Mouse (Mus musculus): ENCODE measurements at regions not wholly inside any gene's neighbourhood (a gene's known extent, or its start where the extent isn't known, plus 50 kb on each side); places are given as distances from the start of the nearest gene placed in this dataset.
"Not testable (repeated sequence)": the region's sequence is repeated elsewhere in the genome, so short reads cannot be mapped to it uniquely, and the experiment has no call there.

DNA sequence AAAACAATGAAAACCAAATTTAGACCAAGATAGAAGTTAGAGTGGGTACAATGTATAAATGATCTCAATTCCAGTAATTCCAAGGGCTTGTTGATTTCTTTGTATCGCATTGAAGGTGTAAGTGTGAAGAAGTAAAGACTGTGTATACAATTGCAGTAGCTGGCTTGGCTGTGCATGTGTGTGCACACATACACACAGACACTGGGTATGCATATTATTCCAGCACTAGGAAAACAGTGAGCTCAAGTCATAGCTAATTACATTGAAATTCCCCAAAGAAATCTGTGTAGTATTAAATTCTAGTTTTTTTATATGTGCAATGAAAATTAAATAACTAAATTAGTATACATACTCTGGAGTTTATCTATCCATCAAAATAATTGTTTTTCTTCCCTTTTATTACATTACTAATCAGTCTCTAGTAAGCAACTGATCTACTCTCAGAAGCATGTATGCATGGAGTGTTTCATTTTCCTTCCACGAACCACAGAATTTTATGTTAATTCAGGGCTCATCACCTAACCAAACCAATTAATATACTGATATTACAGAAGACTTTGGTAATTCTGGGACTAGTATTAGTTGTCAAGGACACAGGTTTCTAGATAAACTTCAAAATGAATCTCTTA lies 56.5 kb downstream of the Gm8797 start:
- Histone ChIP-seq H3K27ac (ENCODE audit: low read length) (no peak overlapping the region), H3K4me3 (ENCODE audit: low read length) (no peak overlapping the region), H3K27me3 (ENCODE audit: control insufficient read depth, insufficient read depth, low read depth, low read length) (no peaks in the 10 kb centered on the region), H3K36me3 (ENCODE audit: control insufficient read depth, insufficient read depth, low read length) (no peaks in the 10 kb centered on the region), H3K4me1 (replicated peaks; ENCODE audit: control insufficient read depth, insufficient read depth, low read length) (no peaks in the 10 kb centered on the region), H3K4me2 (ENCODE audit: low read depth, low read length) (no peak overlapping the region), H3K9ac (ENCODE audit: low read length) (no peak overlapping the region), H3K9me3 (ENCODE audit: control insufficient read depth, low read length) (no peaks in the 10 kb centered on the region)
- WGBS: 87% methylated on average over 2 of the region's 2 CpGs
- ATAC-seq (ENCODE audit: low read depth): no peak

DNA sequence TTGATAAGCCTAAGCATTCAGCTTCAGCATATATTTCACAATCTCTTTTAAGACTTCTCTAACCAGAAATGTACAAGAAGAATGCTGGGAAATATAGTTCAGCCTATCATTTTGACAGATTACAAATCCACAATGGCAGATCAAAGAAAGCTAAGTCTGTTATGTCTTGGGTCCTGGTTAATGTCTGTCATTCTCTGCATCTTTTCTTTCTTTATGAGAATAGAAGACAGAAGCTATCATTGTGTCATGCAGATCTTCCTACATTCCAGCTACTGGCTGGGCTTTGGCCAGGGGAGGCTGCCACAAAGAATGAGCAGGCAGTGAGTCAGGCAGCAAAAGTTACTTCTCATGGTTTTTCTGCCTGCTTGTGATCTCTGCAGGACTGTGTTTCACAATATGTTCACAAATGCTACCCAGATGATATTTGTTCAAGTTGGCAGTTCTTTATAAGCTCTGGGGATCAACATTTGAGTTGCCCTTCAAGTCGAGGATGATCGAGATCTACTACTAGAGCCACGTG lies 60.5 kb downstream of the Gm8797 start:
- H3K4me1 ChIP-seq (replicated peaks; ENCODE audit: control insufficient read depth, insufficient read depth, low read length): no peaks in the 10 kb centered on the region
- no peaks in the 10 kb centered on the region for H3K36me3 ChIP-seq (ENCODE audit: control insufficient read depth, insufficient read depth, low read length)
- no peak overlapping the region for H3K4me3 ChIP-seq (ENCODE audit: low read length)
- no peak for ATAC-seq (ENCODE audit: low read depth)
- H3K9ac ChIP-seq (ENCODE audit: low read length): no peak overlapping the region
- WGBS: 80% methylated on average over 3 of the region's 3 CpGs
- no peaks in the 10 kb centered on the region for H3K9me3 ChIP-seq (ENCODE audit: control insufficient read depth, low read length)
- H3K27me3 ChIP-seq (ENCODE audit: control insufficient read depth, insufficient read depth, low read depth, low read length): no peaks in the 10 kb centered on the region
- H3K4me2 ChIP-seq (ENCODE audit: low read depth, low read length): no peak overlapping the region
- H3K27ac ChIP-seq (ENCODE audit: low read length): no peak overlapping the region

DNA sequence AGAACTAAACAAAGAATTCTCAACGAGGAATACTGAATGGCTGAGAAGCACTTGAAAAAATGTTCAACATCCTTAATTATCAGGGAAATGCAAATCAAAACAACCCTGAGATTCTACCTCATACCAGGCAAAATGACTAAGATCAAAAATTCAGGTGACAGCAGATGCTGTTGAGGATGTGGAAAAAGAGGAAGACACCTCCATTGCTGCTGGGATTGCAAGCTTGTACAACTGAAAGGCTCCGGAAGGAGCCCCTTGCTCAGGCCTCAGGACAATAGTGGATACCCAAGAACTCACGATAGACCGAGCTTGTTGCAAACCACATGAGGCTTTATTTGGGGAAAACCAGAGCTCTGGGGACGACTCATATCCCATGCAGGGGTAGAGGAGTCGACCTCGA lies 69.6 kb downstream of the Gm8797 start:
- not testable (repeated sequence) for H3K27me3 ChIP-seq (ENCODE audit: control insufficient read depth, insufficient read depth, low read depth, low read length); H3K4me2 ChIP-seq (ENCODE audit: low read depth, low read length); H3K4me1 ChIP-seq (replicated peaks; ENCODE audit: control insufficient read depth, insufficient read depth, low read length); ATAC-seq (ENCODE audit: low read depth); H3K27ac ChIP-seq (ENCODE audit: low read length); H3K9ac ChIP-seq (ENCODE audit: low read length); H3K36me3 ChIP-seq (ENCODE audit: control insufficient read depth, insufficient read depth, low read length); H3K4me3 ChIP-seq (ENCODE audit: low read length); H3K9me3 ChIP-seq (ENCODE audit: control insufficient read depth, low read length)
- WGBS: 83% methylated on average over 7 of the region's 7 CpGs

DNA sequence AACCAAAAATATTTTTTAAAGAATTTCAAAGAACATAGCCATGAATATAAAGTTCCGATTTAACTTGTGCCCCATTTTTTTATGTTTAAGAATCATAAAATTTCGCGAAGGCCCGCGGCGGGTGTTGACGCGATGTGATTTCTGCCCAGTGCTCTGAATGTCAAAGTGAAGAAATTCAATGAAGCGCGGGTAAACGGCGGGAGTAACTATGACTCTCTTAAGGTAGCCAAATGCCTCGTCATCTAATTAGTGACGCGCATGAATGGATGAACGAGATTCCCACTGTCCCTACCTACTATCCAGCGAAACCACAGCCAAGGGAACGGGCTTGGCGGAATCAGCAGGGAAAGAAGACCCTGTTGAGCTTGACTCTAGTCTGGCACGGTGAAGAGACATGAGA lies 109.6 kb downstream of the Gm8797 start:
- H3K27me3 ChIP-seq (ENCODE audit: control insufficient read depth, insufficient read depth, low read depth, low read length); H3K4me3 ChIP-seq (ENCODE audit: low read length); H3K4me1 ChIP-seq (replicated peaks; ENCODE audit: control insufficient read depth, insufficient read depth, low read length); H3K9ac ChIP-seq (ENCODE audit: low read length); H3K27ac ChIP-seq (ENCODE audit: low read length); ATAC-seq (ENCODE audit: low read depth); H3K9me3 ChIP-seq (ENCODE audit: control insufficient read depth, low read length); H3K36me3 ChIP-seq (ENCODE audit: control insufficient read depth, insufficient read depth, low read length); H3K4me2 ChIP-seq (ENCODE audit: low read depth, low read length): not testable (repeated sequence)
- 32% methylated on average over 18 of the region's 20 CpGs for WGBS

DNA sequence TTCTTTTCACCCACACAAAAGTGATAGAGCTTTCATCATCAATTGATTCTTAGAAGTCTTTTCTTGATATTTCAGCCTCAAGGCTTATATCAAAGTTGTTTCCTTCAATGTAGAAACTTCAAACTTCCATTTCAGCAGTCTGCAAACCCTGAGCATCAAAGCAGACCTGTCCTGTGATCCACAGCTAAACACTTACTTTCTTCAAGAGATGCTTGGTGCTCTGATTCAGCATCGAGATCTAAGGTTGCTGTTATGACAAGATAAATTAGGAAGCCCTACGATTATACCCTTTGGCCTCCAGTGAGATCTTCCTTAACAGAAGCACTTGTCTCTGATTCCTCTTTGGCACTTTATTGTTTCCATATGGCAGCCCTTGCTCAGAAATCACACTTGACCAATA lies 119.8 kb downstream of the Gm8797 start:
- Histone ChIP-seq H3K27ac (ENCODE audit: low read length) (no peak overlapping the region), H3K4me1 (replicated peaks; ENCODE audit: control insufficient read depth, insufficient read depth, low read length) (no peaks in the 10 kb centered on the region), H3K4me3 (ENCODE audit: low read length) (no peak overlapping the region), H3K9me3 (ENCODE audit: control insufficient read depth, low read length) (no peaks in the 10 kb centered on the region), H3K9ac (ENCODE audit: low read length) (no peak overlapping the region), H3K27me3 (ENCODE audit: control insufficient read depth, insufficient read depth, low read depth, low read length) (no peaks in the 10 kb centered on the region), H3K36me3 (ENCODE audit: control insufficient read depth, insufficient read depth, low read length) (no peaks in the 10 kb centered on the region), H3K4me2 (ENCODE audit: low read depth, low read length) (no peak overlapping the region)
- no peak for ATAC-seq (ENCODE audit: low read depth)
- 55% methylated on average over 2 of the region's 2 CpGs for WGBS

DNA sequence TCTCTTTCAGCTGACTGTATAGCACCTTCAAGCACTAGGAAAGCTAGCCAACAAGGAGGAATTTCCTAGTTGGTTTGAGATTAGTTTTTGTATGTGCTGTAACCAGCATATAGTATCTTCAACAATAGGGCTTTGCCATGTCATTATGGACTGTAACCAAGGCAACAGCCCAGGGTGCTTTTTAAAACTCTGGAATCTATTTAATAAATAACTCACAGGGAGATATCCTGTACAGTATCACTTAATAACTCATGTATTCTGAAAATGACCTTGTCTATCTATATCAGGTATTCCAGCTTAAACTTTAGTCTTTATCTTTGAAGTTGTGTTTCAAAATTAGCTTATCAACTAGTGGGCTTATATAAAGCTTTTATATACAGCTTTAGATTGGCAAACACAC lies 128.5 kb downstream of the Gm8797 start:
- Histone ChIP-seq H3K9ac (ENCODE audit: low read length) (no peak overlapping the region), H3K27ac (ENCODE audit: low read length) (no peak overlapping the region), H3K9me3 (ENCODE audit: control insufficient read depth, low read length) (no peaks in the 10 kb centered on the region), H3K27me3 (ENCODE audit: control insufficient read depth, insufficient read depth, low read depth, low read length) (no peaks in the 10 kb centered on the region), H3K4me2 (ENCODE audit: low read depth, low read length) (no peak overlapping the region), H3K4me1 (replicated peaks; ENCODE audit: control insufficient read depth, insufficient read depth, low read length) (no peaks in the 10 kb centered on the region), H3K36me3 (ENCODE audit: control insufficient read depth, insufficient read depth, low read length) (no peaks in the 10 kb centered on the region), H3K4me3 (ENCODE audit: low read length) (no peak overlapping the region)
- ATAC-seq (ENCODE audit: low read depth): no peak

DNA sequence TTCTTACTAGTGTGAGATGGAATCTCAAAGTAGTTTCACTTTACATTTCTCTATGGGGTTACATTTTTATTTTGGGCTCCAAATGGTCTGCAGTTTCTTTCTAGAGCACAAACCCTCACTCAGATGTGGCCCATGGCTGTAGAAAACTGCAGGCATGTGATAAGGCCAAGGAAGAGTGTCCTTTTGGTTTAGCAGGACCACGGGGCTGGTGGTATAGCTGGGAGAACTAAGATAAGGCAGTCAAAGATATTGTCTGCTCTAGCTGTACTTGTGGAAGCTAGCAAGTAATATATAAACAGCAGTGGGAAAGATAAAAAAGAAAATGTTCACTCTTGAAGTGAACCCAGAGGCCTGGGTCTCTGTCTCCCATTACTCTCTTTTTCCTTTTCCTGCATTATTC lies 166.9 kb downstream of the Gm8797 start:
- Histone ChIP-seq H3K27ac (ENCODE audit: low read length) (no peak overlapping the region), H3K36me3 (ENCODE audit: control insufficient read depth, insufficient read depth, low read length) (no peaks in the 10 kb centered on the region), H3K27me3 (ENCODE audit: control insufficient read depth, insufficient read depth, low read depth, low read length) (no peaks in the 10 kb centered on the region), H3K4me1 (replicated peaks; ENCODE audit: control insufficient read depth, insufficient read depth, low read length) (no peaks in the 10 kb centered on the region), H3K4me3 (ENCODE audit: low read length) (no peak overlapping the region), H3K9me3 (ENCODE audit: control insufficient read depth, low read length) (no peaks in the 10 kb centered on the region), H3K4me2 (ENCODE audit: low read depth, low read length) (no peak overlapping the region), H3K9ac (ENCODE audit: low read length) (no peak overlapping the region)
- no peak for ATAC-seq (ENCODE audit: low read depth)
- WGBS: 51% methylated on average over 1 of the region's 1 CpGs

DNA sequence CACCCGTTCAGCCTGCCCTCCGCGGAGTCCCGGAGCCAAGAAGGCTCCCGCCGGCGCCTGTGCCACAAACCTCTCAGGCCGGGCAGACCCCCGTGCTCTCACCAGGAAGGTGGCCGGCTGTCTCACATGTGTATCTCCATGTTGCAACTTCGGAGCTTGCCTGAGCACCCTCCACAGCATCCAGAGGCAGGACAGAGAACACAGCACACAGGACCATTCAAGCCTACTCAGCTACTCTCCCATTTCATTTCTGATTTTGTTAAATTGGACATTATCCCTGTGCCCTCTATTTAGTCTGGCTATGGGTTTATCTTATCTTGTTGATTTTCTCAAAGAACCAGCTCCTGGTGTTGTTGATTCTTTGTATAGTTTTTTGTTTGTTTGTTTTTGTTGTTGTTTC lies 199.6 kb downstream of the Gm8797 start:
- not testable (repeated sequence) for H3K4me3 ChIP-seq (ENCODE audit: low read length); H3K36me3 ChIP-seq (ENCODE audit: control insufficient read depth, insufficient read depth, low read length); H3K27ac ChIP-seq (ENCODE audit: low read length); ATAC-seq (ENCODE audit: low read depth); H3K9me3 ChIP-seq (ENCODE audit: control insufficient read depth, low read length); H3K27me3 ChIP-seq (ENCODE audit: control insufficient read depth, insufficient read depth, low read depth, low read length); H3K4me1 ChIP-seq (replicated peaks; ENCODE audit: control insufficient read depth, insufficient read depth, low read length); H3K4me2 ChIP-seq (ENCODE audit: low read depth, low read length); H3K9ac ChIP-seq (ENCODE audit: low read length)
- WGBS: 90% methylated on average over 11 of the region's 11 CpGs

DNA sequence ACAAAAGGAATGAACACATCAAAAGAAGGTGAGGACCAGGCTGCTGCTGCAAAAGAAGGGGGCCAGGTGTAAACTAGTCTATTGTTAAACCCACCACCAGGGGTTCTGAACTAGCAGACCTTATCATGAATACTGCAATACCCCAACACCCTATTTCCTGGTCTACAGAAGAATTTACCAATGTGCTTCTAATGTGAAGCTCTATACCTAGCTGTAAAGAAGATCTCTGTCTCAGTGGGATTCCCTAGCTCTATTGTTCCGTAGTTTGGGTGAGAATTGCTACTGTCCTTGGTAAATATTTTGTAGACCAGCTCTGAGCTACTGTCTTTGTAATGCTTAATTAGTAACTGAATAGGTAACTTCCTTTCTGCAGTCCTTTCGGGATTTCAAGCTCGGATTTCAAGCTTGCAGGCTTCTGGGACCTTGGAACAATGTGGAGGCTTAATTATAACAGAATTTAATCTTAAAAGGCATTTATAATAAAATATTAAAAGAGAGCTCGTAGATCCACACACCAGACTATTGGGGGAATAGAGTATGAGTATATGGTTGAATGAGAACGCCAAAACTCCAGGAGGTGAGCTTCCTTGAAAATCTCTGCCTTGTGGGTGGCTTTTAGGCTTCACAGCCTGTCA lies 238.5 kb downstream of the Gm8797 start:
- ATAC-seq (ENCODE audit: low read depth): not testable (repeated sequence)

More for the DNA sequence above, 238.5 kb downstream of the Gm8797 start:
- H3K36me3 ChIP-seq (ENCODE audit: control insufficient read depth, insufficient read depth, low read length); H3K4me3 ChIP-seq (ENCODE audit: low read length); H3K4me2 ChIP-seq (ENCODE audit: low read depth, low read length); H3K27me3 ChIP-seq (ENCODE audit: control insufficient read depth, insufficient read depth, low read depth, low read length); H3K27ac ChIP-seq (ENCODE audit: low read length); H3K9ac ChIP-seq (ENCODE audit: low read length); H3K9me3 ChIP-seq (ENCODE audit: control insufficient read depth, low read length); H3K4me1 ChIP-seq (replicated peaks; ENCODE audit: control insufficient read depth, insufficient read depth, low read length): not testable (repeated sequence)
- WGBS: 75% methylated on average over 5 of the region's 5 CpGs

Data from lung, embryonic 16.5 days (tissue).